Mouse (Mus musculus) G1E (cell line): Measurements from ENCODE around the gene Wasf1. TPM values are rescaled to one million over a fixed set of nuclear protein-coding genes. Genes with fewer than 3 reads are reported as not detected.

Experiments used
- ATAC-seq: 2 replicates; pipeline ENCODE4 v1.8.0; 2016; ENCODE audit warnings: mild to moderate bottlenecking; ENCODE audit not compliant: insufficient number of reproducible peaks, poor library complexity, low FRiP score, severe bottlenecking; ENCODE audit errors: extremely low read depth
- DNase-seq: peaks from one replicate; pipeline ENCODE4 v3.0.0; 2012; ENCODE audit warnings: low spot score
- H3K27me3 ChIP-seq: 2 replicates; pipeline ENCODE4 v1.6.1; 2012; ENCODE audit warnings: mild to moderate bottlenecking, low read length, inconsistent platforms; ENCODE audit not compliant: insufficient read depth
- H3K36me3 ChIP-seq: replicated peaks from 2 replicates; pipeline ENCODE3; 2012; ENCODE audit warnings: mild to moderate bottlenecking, inconsistent platforms
- H3K4me1 ChIP-seq: 2 replicates; pipeline ENCODE4 v1.6.1; 2012; ENCODE audit warnings: low read depth, low read length, inconsistent platforms, mixed read lengths; ENCODE audit not compliant: insufficient read depth
- H3K4me3 ChIP-seq: 2 replicates; pipeline ENCODE4 v1.5.1; 2012; ENCODE audit warnings: low read depth, mild to moderate bottlenecking, inconsistent platforms, low read length, moderate library complexity, mixed read lengths
- H3K9me3 ChIP-seq: replicated peaks from 2 replicates; pipeline ENCODE4 v1.6.1; 2012; ENCODE audit warnings: inconsistent platforms
- CTCF ChIP-seq: IDR thresholded peaks from 2 replicates; pipeline ENCODE4 v1.5.1; 2012; ENCODE audit warnings: low read depth, low read length, inconsistent platforms, mixed read lengths
- GATA1 ChIP-seq: IDR thresholded peaks from 2 replicates; pipeline ENCODE4 v1.6.1; 2012; ENCODE audit warnings: borderline replicate concordance, low read length, inconsistent platforms, mixed read lengths
- GATA2 ChIP-seq: IDR thresholded peaks from 2 replicates; pipeline ENCODE4 v1.6.1; 2012; ENCODE audit warnings: low read depth, low read length, inconsistent platforms, borderline replicate concordance
- POLR2AphosphoS5 ChIP-seq: IDR thresholded peaks from 2 replicates; pipeline ENCODE4 v1.6.1; 2012; ENCODE audit warnings: low read depth, low read length, inconsistent platforms; ENCODE audit not compliant: insufficient replicate concordance
- TAL1 ChIP-seq: conservative IDR thresholded peaks from 2 replicates; pipeline ENCODE4 v1.6.1; 2012; ENCODE audit warnings: low read depth, low read length, inconsistent platforms, mixed read lengths
- polyA plus RNA-seq: library from polyadenylated mRNA; stranded (reverse); fragments of >175 nt; gene quantifications from 2 replicates; pipeline ENCODE4 v1.2.3, GENCODE M21; 2012
- total RNA-seq, 2 experiments: library from RNA; stranded (forward) in 1 of 2; stranded (reverse) in 1 of 2; fragments of 200-1000 nt in 1 of 2; fragments of >200 nt in 1 of 2; fragmentation: Nextera tagmentation in 1 of 2; gene quantifications; 2 replicates each; pipeline ENCODE4 v1.2.3; 2014 to 2017

Gene Wasf1
- total RNA-seq (2014; fragmentation: Nextera tagmentation) (7.0 and 7.2 TPM in 2 replicates), total RNA-seq (2017) (0.41 and 0.44 TPM in 2 replicates), polyA plus RNA-seq (6.9 and 7.2 TPM in 2 replicates)

DNA sequence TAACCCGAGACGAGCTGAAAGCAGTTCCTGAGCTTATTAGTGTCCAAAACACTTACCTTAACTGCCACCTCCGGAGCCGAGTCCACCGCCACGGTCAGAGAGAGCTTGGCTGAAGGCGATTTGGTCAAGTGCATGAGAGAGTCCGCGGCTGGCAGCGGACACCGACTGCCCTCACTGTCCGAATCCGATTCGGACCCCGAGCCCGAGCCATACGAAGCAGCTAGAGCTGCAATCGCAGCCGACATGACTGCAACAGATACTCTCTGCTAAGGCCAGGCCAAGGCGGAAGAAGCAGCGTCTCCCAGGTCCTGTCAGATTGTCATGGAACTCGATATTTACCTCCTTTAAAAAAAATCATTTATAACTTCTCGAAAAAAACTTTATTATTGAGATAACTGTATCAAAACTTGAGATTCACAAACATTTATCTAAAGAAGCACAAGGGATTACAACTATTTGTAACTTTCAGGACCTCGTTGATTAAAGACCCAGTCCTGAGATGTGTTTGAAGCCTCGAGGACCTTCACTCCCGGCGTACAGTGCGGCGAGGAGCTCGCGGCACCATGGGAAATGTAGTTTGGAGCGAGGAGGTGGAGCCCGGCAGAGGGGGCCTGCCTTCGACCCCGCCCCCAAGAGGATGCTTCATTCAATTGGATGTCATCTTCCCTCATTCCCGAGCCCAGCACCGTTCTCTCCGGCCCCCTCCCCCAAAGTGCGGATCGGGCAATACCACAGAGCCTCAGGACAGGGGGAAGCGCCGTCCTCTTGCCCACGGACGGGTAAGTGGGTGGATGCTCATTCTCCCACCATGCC is at the start of gene Wasf1, which contains the start of gene Cdc40:
Wasf1 (plus strand) TSS at position 645 of the 813 bp plus-strand sequence.
Cdc40 (minus strand) TSS at position 481 of the 813 bp plus-strand sequence.
- peaks cover 31% of the 10 kb centered on the region for H3K36me3 ChIP-seq
- peak; percentile 96 for ATAC-seq
- H3K9me3 ChIP-seq: no peaks in the 10 kb centered on the region
- TF ChIP-seq TAL1 (no peak), POLR2AphosphoS5 (no peak), CTCF (no peak), GATA1 (no peak), GATA2 (no peak)
- DNase-seq: peak; percentile 83
- H3K4me1 ChIP-seq: peaks cover 15% of the 10 kb centered on the region
- H3K4me3 ChIP-seq: peak within 1 kb of the TSS; percentile 95
- no peaks in the 10 kb centered on the region for H3K27me3 ChIP-seq

- Histone ChIP-seq H3K27me3 (no peaks in the 10 kb centered on the region), H3K9me3 (no peaks in the 10 kb centered on the region), H3K4me1 (peaks cover 21% of the 10 kb centered on the region), H3K4me3 (no peak overlapping the region), H3K36me3 (peaks cover 74% of the 10 kb centered on the region)
- no peak for DNase-seq
- TF ChIP-seq GATA1 (no peak), CTCF (no peak), TAL1 (no peak), GATA2 (no peak), POLR2AphosphoS5 (no peak)
- no peak for ATAC-seq
Observed at GRCm38 (mm10) chr10:40840086-40840485, 43.2 kb upstream of the Wasf1 start.

GRCm38 (mm10) chr10:40843841-40844240 is 39.4 kb upstream of the Wasf1 start:
- DNase-seq: no peak

GRCm38 (mm10) chr10:40844546-40844945 is 38.7 kb upstream of the Wasf1 start:
- TF ChIP-seq POLR2AphosphoS5 (no peak), CTCF (no peak), GATA2 (peak; percentile 97; the same call in 1 of the 2 replicates)
- H3K4me1 ChIP-seq: peaks cover 27% of the 10 kb centered on the region
- no peaks in the 10 kb centered on the region for H3K9me3 ChIP-seq
- peaks cover 75% of the 10 kb centered on the region for H3K36me3 ChIP-seq
- DNase-seq (peak; percentile 59), ATAC-seq (peak; percentile 95)
- no peaks in the 10 kb centered on the region for H3K27me3 ChIP-seq
- H3K4me3 ChIP-seq: peak overlapping the region; percentile 51; the same call in 1 of the 2 replicates

More at GRCm38 (mm10) chr10:40843841-40844240, 39.4 kb upstream of the Wasf1 start:
- Histone ChIP-seq H3K27me3 (no peaks in the 10 kb centered on the region), H3K9me3 (no peaks in the 10 kb centered on the region), H3K36me3 (peaks cover 76% of the 10 kb centered on the region), H3K4me3 (peak overlapping the region; percentile 18; the same call in 1 of the 2 replicates), H3K4me1 (peaks cover 27% of the 10 kb centered on the region)
- no peak for ATAC-seq
- TF ChIP-seq GATA1 (no peak), CTCF (no peak), TAL1 (no peak)

DNA sequence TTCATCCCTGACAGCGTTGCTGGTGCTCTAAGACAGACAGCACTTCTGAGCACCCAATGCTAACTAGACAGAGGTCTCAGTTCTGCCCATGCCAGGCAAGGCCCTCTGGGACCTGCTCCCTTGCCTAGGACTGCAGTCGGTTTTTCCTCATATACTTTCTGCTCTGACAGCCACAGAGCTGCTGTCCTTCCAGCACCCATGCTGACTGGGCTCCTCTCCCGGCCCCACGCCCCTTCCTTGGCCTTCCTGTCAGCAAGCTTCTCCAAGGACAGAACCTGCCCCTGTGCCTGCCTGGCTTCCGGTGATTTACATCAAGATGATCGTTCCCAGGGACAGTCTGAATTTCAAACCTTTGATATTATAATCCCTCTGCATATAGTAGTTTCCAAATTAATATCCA is 37.6 kb upstream of the Wasf1 start:
- no peak overlapping the region for H3K4me3 ChIP-seq
- H3K36me3 ChIP-seq: peaks cover 72% of the 10 kb centered on the region
- no peaks in the 10 kb centered on the region for H3K9me3 ChIP-seq
- H3K4me1 ChIP-seq: peaks cover 31% of the 10 kb centered on the region
- no peaks in the 10 kb centered on the region for H3K27me3 ChIP-seq
- ATAC-seq: no peak
- TF ChIP-seq CTCF (no peak), GATA1 (no peak), GATA2 (no peak), TAL1 (no peak), POLR2AphosphoS5 (no peak)
- DNase-seq: no peak

DNA sequence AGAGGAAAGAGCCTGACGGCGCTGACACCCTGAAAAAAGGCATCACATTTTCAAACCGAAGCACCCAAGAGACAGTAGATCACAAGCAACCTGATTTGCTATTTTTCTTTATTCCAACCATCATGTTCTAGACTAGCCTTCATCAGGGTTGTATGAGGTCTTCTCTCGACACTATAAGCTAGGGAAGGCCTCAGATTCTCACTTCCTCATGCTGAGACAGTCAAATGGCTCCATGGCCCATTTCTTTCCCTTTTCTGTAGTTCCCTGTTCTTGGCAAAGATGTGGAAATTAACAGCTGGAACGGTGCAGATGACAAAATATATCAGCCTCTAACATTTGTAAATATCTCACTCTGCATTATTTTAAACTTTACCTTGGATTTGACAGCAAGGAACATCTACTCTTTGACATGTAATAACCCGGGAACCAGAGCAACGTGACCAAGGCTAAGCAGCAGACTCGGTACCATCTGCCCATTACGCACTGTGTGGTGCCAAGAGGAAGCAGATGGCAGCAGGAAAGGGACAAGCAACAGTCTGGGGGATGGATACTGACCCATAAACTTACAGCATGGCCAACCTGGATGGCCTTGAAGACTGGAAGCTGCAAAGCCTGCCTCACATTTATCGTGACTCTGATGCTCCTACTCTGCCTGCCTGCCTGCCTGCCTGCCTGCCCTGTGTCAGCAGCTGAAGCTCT is 36.0 kb upstream of the Wasf1 start:
- Histone ChIP-seq H3K4me3 (no peak overlapping the region), H3K36me3 (peaks cover 63% of the 10 kb centered on the region), H3K9me3 (no peaks in the 10 kb centered on the region), H3K4me1 (peaks cover 32% of the 10 kb centered on the region), H3K27me3 (no peaks in the 10 kb centered on the region)
- no peak for DNase-seq
- ATAC-seq: no peak
- TF ChIP-seq GATA1 (no peak), CTCF (no peak), GATA2 (no peak), TAL1 (no peak), POLR2AphosphoS5 (no peak)
